Mouse (Mus musculus) spleen, postnatal 10 days (tissue): ENCODE measurements at regions not wholly inside any gene's neighbourhood (a gene's known extent, or its start where the extent isn't known, plus 50 kb on each side); places are given as distances from the start of the nearest gene placed in this dataset.

Source experiments
- DNase-seq, 2 experiments: peaks; one replicate each; pipeline ENCODE4 v3.0.0; 2021 to 2022; ENCODE audit warnings: low spot score in 2 of 2

DNA sequence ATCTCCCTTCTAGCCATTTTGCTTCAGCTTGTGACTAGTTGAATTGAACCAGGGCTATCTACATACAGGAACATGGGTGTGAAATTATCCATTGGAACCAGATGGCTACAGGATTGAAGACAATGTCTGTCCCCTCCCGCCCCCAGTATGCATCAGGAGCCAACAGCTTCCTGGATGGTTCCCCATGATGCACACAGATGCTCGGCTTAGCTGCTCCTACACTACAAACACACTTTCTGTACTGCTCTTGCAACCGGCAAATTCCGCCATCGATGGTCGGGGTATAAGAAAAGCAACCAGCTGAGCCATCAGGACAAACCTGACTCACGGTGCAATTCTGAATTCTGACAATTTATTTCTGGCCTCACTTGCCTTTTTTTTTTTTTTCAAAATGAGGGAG, 258.9 kb downstream of the Tle3 start:
- no peak for DNase-seq

DNA sequence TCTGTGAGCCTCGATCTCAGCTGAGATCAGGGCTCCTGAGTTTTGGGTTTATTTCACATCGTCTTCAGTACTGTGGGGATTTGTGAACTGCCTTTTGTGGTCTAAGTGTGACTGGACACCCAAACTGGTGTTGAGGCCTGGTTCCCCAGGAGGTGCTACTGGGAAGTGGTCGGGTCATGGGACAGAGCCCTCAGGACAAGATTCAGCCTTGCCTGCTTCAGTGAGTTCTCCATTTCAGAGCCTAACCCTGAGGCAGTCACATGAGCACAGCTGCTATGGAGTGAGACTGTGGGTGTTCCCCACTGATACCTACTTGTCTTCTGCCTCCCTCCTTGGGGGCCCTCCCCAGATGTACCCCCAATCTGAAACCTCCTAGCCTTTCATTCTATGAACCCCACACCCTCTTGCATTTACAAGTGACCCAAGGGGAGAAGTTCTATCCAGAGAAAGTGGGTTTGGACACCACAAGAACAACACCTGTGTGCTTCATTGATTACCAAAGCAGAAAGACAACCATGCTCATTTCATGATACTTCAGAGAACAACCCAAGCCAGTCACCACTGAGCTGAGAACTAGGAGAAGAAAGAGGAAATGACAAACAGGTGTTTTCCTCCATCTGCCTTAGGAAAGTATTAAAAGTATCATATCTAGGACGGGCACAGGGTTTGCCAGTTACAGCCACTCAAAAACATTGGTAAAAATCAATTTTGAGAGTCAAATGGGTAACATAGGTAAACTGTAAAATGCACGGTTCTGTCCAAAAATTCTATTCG, 255.8 kb downstream of the Tle3 start:
- DNase-seq: peak in 1 of 2 experiments; percentile 7

DNA sequence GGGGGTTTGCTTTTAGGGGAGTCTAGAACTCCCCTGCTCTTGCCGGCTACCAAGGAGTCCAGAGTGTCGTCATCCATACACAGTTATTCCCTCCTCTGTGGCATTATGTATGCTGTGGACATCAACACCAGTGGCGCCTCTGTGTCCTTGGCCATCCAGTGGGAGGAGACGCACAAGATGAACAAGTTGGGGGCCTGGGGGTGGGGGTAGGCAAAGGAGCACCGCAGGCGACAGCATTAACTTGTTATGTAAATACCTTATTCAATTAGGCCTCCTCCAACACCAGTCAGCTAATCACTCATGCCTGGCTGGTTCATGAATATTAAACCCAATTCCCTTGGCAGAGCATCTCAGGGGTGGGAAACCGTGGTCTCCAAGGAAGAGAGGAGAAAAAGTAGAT, 250.8 kb downstream of the Tle3 start:
- no peak for DNase-seq

DNA sequence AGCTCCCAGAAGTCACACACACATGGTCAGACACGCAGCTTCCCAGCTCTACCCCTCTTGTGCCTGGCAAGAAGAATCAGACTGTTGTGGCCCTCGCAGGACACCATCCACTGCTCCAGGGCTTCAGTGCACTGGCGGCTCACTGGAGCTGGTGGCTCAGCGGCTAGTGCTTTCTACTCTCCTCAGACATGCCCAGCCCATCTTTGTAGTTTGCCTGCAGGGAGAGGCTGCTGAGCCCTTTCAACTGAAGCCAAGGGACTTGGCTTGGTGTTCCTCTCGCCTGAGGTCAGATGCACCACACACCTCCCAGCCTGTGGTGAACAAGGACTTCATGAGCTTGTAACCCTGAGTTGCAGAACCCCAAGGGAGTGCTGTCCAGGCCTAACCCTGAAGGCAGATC, 249.8 kb downstream of the Tle3 start:
- DNase-seq: no peak

DNA sequence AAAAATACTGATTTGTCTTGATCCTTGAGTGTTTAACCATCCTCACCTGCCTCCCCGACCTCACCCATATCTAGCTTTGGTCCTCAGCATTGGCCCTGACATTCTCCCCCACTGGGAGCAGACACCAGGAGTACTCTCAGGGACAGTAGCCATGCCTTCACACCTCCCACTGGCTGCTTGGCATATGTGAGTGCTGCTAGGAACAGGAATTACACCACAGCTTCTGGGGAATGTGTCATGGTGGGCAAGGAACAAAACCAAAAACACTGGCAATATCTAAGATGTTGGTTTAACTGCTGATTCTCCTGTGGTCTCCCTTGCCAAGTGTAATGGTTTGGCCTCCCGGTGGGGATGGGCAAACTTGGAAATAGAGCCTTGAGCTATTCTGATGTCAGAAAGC, 248.6 kb downstream of the Tle3 start:
- no peak for DNase-seq

DNA sequence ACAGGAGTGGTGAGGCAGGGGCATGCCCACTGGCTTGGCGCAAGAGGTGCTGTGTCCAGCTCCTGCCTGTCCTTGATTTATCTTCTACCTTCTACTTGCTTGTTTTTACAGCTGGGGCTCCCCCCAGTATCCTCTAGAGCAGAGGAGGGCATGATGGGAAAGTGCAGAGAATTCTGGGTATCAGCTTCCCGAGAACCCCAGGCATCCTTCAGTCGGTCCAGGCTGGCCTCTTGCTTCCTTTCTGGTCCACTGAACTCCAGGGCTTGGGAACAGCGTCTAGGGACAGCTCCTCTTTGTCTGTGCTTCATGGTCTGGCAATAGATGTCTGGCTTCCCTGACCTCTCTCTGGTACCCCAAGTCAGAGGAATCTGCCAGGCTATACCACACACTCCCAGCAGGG, 247.9 kb downstream of the Tle3 start:
- DNase-seq: no peak

DNA sequence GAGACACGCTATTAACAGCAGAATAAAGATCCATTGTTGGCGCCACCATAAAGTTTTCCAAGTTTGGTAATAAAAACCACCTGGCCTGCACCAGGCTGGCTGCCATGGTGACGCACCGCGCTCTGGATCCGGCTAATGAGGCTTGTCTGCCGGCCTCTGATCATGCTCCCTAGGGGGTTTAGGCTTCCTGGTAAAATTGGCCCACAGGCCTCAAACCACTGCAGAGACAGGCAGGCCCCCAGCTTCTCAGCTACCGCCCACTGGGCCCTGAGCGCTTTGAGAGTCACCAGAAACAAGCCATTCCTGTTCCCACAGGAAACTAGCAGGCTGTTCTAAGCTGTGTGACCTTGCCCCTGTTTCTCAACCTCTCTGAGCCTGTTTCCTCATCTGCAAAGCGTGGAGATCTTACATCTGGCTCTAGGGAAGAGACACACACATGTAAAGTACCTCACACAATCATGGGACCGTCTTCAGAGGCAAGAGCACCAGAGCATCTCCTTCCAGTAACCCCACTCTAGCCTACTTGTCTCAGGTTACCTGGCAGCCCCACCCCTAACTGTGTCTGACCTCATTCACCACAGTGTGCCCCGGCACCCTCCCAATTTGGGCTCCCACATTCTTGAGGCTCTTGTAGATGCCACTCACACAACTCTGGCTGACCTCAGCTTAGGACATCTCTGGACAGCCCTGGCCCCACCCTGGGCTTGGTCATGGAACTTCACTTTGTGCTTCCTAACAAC, 246.5 kb downstream of the Tle3 start:
- DNase-seq: peak in 1 of 2 experiments; percentile 18

DNA sequence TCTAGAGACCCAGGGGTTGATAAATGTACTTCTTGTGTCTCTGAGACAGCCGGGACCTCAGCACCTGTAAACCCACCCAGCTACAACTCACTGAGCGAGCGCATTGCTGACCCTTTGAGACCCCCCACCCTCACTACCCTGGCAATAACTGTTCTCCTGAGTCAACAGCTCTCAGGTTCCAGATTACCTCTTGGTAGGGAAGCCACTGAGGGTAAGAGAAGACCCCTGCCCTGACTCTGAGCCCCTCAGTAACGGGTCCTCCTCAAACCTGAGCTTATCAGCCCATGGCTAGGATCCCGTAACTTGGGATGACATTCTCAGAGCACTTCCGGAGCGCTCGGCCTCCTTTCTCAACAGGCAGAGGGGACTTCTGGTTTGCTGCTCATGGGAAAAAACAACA, 245.8 kb downstream of the Tle3 start:
- DNase-seq: no peak

DNA sequence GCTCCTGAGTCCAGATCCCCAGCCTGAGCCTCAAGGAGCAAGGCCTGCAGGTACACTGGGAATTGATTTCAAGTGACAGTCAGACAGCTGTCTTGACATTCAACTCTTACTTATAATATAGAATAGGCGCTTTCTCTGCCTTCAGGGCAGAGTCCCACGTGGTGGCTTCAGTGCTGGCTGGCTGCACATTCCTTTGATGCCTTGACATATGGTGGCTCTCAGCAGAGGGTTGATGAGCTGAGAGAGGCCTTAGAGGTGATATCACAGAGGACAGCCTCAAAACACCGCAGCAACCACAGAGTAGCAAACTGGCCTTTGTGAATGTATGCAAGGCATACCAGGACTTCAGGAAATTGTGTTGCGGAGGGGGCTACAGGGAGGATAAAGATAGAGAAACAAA, 243.4 kb downstream of the Tle3 start:
- no peak for DNase-seq

DNA sequence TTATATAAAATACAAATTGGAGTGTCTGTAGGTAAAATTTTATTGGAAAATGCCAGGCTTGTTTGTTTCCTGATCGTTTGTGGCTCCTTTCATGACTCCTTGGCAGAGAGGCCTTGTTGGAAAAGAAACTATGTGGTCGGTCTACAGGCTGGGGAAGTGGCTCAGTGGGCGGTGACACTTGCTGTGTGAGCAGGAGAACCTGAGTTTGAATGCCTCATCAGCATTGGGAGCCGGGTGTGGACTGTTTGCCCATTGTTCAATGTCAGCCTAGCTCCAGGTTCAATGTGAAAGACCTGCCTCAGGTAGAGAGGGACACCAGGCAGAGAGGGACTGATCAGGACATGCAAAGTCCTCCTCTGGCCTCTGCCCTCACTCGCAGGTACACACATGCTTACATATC, 235.4 kb downstream of the Tle3 start:
- DNase-seq: no peak

DNA sequence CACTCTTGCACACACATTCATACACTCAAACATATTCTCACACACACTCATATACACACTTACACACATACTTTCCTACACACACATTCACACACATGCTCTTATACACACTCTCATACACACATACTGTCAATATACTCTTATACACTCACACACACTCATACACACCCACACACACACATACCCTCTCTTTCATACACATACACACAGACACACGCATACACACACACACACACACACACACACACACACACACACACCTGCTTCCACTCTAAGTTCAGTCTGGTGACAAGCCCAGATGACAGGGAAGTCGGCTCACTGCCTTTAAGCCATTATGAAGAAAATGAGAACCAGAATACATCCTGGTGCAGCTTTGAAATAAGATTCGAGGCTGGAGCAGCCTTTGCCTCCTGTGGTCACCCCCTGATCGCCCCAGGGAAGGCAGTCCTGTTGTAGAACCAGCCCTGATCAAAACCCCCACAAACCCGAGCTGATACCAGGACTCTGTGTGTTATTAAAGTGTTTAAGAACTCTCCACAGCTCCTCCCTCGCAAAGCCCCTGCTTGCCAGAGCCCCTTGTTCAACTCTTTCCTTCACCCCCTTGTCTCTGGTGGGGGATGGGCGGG, 230.3 kb downstream of the Tle3 start:
- DNase-seq: no peak

DNA sequence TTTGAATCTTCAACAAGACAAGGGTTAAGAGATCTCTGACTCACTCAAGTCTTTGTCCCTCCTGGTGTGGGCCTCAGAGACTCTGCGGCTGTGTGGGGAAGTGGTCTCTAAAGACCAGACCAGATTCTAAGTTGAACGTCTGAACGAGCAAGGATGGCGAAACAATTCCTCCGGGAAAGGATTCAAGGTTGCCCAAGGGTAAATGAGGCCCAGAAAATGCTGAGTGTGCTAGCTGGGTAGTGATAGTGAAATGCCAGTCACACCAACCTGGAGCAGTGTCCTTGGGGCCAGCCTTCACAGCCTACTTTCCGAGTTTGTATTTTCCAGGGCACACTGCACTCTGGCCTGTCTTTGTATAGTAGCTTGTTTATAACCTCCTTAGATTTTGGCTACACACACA, 229.7 kb downstream of the Tle3 start:
- no peak for DNase-seq

DNA sequence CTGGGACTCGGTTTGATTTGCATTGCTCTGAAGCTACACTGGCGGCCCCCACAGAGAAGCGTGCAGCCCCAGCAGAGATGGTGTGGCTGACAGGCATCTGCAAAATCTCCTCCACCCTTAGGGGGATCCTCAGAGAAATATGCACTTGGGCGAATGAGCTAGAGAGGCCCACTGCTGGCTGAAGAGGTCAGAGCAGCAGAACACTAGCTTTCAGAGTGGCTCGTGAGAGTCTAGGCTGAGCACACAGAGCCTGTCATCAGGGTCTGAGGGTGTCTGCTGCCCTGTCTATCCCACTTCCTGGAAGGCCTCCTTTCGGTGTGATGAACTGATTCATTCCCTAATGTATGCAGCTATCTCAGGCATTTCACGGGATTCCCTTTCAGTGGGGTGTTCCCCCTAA, 225.1 kb downstream of the Tle3 start:
- no peak for DNase-seq

DNA sequence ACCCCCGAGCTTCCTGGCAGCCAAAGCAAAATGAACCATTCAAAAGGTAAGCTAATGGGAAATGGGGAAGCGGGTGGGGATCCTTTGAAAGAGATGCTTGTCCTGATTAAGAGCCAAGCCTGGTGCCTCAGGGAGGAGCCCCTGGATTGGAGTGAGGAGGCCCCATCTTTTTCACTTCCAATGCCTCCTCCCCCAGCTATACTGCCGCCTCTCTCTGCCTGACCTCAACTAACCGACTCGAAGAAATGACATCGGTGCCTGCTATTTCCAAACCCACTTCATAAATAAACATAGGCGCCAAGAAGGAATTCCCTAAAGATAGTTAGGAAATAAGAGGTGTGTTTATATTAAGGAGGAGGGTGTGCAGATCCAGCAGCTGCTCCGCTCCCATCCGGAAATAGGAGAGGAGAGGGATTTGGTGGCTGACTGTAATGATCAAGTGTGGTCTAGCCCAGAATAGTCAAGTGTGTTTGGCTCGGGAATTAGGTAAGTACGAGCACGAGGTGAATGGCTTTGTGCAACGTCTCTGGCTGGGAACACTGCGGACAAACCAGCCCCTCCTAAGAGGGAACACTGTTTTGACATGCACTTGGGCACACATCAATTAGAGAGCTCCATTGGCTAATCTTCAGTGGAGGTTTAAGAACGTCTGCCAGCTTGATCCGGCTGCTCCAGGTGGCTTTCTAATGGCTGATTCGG, 224.4 kb downstream of the Tle3 start:
- no peak for DNase-seq

DNA sequence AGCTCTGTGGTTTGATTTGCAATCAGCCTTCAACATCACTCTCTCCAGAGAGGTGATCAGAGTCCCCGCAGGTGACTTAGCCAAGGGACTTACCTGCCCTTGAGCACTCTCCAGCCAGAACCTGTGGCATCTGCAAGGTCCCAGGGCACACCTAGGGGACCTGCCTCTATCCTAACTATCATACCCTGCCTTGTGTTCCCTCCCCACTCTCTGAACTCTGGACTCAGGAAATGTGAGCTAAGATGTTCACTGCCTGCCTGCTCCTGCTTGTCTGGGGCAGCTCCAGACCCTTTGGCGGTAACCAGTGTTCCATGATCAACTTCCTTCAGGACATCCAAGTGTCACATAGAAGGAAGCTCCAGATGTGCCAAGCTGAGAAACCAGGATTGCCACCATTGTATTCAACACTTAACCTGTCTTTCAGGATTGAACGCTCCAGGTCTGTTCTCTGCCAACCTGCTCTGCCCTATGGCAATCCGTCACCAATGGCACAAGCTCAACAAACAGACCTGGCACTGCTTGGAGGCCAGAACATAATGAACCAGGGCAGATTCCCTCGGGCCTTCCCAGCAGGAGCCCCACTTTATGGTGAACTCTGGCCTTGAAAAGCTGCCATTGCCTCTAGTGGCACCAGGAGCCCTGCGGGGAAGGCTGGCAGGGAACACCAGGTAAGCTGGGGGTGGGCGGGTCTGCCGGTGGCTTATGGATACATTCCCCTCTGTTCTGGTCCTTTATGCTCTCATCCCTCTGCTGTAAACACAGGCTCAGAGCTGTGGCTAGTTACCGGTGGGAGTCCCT, 223.2 kb downstream of the Tle3 start:
- DNase-seq: no peak

DNA sequence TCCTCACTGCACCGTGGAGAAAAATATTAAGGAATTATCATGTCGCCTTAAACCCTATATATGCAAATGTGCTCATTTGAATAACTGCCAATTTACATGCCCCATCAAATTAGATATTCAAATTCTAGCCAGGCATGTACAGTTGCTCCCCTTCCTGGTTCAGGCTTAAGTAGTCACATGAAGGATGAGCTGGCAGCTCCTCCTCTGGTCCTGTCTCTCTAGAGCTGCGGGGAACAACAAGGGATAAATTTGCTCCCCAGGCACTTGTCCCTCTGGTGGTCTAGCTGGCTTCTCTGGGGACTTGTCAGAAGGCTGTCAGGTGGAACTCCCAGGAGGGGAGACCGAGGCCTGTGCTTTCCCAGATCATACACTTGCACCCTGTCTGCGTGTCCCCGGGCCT, 221.8 kb downstream of the Tle3 start:
- no peak for DNase-seq

DNA sequence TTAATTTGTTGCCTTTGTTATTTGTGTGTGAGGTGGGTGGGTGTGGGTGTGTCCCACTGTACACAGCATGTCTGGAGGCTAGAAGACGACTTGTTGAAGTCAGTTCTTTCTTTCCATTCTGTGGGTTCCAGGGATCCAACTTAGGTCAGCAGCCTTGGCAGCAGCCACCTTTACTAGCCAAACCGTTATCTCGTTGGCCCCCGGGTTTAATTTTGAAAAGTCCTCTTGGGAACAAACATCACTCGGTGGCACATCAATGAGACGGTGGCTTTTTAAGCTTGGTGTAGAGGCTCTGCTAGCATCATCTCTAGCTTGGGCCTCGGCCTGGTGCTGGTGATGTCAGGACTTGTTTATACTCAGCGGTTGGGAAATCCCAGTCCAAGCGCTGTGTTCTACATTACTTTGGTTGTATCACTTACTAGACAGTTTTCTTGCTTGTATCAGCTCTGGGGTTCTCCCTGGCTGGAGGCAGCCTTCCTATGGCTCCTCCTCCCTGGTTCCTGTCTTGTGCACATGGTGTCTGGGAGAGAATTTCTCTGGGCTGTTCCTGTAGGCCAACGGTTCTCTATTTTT, 217.6 kb downstream of the Tle3 start:
- no peak for DNase-seq

DNA sequence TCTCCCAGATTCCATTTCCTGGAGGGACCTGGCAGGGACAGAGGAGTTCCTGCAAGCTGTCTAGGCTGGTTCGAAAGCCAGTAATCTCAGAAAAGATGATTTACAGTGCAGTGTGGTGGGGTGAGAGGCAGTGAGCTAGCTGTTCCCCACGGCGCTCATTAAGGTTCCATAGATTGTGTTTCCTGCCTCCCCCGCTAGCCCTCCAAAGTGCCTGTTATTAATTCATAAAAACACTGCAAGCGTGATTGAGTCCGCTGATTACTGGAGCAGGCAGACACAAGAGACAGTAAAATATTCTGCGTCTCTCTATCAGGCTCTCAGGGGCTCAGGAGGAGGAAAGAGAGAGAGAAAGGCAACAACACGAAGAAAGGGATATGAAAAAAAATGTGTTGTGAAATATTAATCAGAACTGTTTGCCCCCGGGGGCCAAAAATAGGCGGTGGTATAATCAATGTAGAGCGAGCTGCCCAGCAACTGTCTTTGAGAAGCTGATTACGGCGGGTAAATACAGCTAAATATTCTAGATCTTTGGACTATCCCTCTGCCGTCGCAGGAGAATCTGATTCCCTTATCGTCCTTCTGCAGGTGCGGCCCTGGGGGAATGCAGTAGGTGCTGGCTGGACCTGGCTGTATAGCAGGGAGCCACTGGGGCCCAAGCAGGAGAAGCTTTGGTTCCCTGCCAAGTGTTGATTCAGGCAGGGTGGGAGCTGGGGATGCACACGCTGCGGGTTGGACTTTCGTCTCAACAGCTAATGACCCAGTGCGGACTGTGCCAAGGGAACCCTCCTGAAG, 211.3 kb downstream of the Tle3 start:
- DNase-seq: no peak

DNA sequence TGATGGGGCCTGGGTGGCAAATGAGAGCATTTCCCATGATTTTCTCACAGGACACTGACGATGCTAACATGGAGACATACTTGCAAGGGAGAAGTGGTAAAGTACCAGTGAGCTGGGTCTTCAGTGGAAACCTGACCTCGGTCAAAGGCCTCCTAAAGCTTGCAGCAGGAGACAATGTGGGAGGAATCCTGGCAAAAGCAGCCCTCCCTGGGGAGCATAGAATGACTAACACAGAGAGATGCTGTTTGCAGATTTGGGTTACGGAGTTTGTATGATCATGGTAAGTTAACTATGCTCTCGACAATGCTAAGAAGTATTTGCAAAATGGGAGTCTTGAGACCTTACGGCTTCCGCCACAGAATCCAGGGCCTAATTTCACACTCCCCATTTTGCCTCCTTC, 208.9 kb downstream of the Tle3 start:
- no peak for DNase-seq

DNA sequence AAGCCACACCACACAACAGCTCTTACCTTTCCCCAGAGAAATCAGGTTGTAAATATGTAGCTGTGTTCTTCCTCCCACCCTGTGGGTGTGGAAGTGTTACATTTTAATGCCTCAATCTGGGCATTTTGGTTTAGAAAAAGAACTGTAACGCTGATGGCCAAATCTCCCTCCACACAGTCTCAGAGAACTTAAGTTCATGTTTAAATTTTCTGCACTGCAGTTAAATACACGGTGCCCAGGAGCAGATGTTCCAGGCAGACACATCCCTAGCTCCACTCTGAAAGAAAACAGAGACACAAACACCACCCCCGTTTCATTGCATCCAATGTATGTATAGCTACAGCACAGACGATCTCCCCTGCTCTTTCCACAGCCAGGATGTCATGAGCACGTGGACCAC, 206.1 kb downstream of the Tle3 start:
- DNase-seq: no peak
